Mouse (Mus musculus) bone marrow, adult 2 months (tissue): ENCODE measurements around the gene Tiprl.

Source experiments
- CTCF ChIP-seq: fragments of 200-500 bp; IDR thresholded peaks from 2 replicates; pipeline ENCODE4 v1.5.1; 2011; ENCODE audit warnings: low read length, control low read depth; ENCODE audit not compliant: control insufficient read depth, insufficient read depth
- POLR2A ChIP-seq: fragments of 200-500 bp; IDR thresholded peaks from 2 replicates; pipeline ENCODE4 v1.6.1; 2011; ENCODE audit warnings: low read depth, mild to moderate bottlenecking, control low read depth, low read length, borderline replicate concordance; ENCODE audit not compliant: control insufficient read depth

DNA sequence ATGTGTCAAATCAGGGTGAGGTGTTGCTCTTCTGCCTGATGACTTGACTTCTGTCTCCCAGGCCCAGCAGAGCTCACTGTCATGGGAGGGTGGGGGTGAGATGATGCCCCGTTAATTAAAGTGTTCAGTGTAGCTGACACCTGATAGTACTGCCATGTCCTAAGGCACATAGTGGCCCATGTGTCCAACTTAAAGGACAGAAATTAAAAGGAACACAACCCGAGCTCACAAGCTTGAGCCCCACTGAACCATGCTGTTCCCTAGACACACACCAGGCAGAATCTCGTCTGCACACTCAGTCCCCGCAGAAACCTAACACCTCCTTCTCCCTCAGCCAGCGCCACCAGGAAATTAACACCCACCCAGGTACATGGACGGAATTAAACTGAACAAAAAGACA lies 71.9 kb downstream of the Tiprl start:
- no peak for TF ChIP-seq CTCF
- no peak for TF ChIP-seq POLR2A
